Mouse (Mus musculus): ENCODE data around the gene Minpp1.
A peak's percentile ranks its signal among the peaks of the same experiment; 100 is the strongest.

The Minpp1 gene

DNA sequence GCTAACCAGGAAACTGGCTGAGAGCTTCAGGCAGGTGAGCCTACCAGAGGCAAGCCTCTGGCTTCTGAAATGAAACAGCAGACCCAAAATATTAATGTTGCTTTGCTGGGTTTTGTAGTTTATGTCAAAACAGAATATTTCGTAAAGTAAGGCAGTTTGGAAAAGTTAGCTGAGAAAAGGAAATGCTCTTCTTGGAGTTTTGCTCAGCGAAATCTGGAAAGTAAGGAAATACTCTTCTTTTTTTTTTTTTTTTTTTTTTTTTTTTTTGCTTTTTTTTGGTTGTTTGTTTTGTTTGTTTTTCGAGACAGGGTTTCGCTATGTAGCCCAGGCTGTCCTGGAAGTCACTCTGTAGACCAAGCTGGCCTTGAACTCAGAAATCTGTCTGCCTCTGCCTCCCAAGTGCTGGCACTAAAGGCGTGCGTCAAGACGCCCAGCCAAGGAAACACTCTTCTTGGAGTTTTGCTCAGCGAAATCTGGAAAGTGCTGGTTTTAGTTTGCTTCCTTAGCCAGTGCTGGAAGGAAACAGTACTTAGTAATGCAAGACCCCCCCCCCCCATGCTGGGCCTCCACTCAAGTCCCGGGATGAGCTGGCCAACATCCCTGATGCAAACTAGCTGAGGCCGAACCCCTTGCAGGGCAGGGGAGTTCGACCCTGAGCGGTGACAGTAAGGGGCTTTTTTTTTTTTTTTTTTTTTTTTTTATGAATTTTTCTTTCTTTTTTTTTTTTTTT, 3.8 kb downstream of the Minpp1 start:
- no peak for DNase-seq

GRCm38 (mm10) chr19:32490976-32491375, 5.4 kb downstream of the Minpp1 start:
- DNase-seq, result no peak

DNA sequence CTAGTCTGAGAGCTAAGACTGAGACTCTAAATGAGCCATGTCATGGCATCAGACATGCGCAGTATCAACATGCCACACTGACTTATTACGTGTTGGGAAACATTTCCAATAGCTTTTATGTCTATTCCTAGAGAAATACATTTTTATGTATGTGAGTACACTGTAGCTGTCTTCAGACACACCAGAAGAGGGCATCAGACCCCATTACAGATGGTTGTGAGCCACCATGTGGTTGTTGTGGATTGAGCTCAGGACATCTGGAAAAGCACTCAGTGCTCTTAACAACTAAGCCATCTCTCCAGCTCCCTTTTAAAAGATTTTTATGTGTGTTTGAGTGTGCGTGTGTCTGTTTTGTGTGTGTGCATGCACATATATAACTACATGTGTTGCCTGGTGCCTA, 6.8 kb downstream of the Minpp1 start:
- no peak for DNase-seq

GRCm38 (mm10) chr19:32492981-32493380, 7.4 kb downstream of the Minpp1 start:
- no peak for DNase-seq

GRCm38 (mm10) chr19:32493471-32493870, 7.9 kb downstream of the Minpp1 start:
- DNase-seq, result no peak

GRCm38 (mm10) chr19:32494611-32495010, 9.0 kb downstream of the Minpp1 start:
- no peak for DNase-seq

DNA sequence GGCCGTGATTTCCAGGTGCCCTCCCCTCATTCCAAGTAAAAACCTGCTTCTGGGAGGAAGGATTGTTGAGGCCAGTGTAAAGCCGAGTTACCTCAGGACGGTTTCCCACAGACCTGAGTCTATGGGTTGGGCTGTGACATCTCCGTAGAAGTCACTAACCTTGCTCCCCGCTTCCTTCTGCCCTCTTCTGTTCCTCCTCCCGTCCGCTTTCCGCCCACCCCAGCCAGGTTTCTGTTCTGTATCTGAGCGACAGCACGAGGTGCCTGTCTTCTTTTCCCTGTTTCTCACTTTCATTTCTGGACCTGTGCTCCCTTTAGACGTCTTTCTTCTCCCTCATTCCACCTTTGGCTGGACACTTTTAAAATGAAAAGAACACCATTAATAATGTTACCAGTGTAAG, 9.5 kb downstream of the Minpp1 start:
- DNase-seq, result no peak

- DNase-seq, result no peak
Measured at GRCm38 (mm10) chr19:32497411-32497810, 11.8 kb downstream of the Minpp1 start.

- DNase-seq, result no peak
Measured at GRCm38 (mm10) chr19:32498002-32498401, 12.4 kb downstream of the Minpp1 start.

GRCm38 (mm10) chr19:32501414-32501813, 15.8 kb downstream of the Minpp1 start:
- no peak for DNase-seq

DNA sequence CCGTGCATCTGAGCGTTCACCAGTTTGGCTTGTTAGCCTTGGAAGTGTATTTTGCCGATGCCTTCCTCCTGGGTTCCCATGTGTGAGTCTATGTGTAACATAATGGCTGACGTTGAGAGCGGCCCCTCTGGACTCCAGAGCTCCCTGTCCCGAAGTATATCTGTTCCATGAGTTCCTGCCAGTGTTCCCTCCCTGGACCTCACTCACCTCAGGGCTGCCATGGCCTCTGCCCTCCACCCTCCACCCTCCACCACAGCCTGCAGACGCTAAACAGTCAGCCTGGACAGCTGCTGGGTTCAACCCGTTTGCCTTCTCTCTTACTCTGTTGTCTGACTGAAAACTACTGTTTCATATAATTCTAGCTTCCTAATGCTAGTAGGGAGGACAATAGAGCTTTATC, 20.5 kb downstream of the Minpp1 start:
- DNase-seq, result no peak

GRCm38 (mm10) chr19:32506514-32506913, 20.9 kb downstream of the Minpp1 start:
- no peak for DNase-seq

GRCm38 (mm10) chr19:32507100-32507499, 21.5 kb downstream of the Minpp1 start:
- DNase-seq, result no peak

- DNase-seq, result no peak
Measured at GRCm38 (mm10) chr19:32507526-32507925, 22.0 kb downstream of the Minpp1 start.

- DNase-seq, result no peak
Measured at GRCm38 (mm10) chr19:32510267-32510666, 24.7 kb downstream of the Minpp1 start.

DNA sequence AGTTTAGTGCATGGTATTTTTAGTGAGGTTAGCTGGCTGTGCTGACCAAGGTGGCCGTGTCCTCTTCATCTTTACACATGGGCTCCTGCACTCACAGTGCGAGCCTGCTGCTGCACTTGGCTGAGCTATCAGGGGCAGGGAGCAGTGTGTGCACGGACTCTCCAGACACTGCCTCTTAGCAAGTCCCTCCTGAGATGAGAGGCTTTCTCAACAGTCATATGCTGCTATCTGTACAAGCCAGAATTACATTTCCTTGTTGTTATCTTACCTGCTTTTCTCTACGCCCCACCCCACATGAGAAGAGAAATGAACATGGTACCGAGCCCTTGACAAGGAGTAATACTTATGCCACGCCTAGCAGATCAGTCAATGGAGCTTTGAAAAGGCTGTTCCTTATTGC, 25.4 kb downstream of the Minpp1 start:
- no peak for DNase-seq

- DNase-seq, result peak; percentile 24
Measured at GRCm38 (mm10) chr19:32512518-32512917, 26.9 kb downstream of the Minpp1 start.

DNA sequence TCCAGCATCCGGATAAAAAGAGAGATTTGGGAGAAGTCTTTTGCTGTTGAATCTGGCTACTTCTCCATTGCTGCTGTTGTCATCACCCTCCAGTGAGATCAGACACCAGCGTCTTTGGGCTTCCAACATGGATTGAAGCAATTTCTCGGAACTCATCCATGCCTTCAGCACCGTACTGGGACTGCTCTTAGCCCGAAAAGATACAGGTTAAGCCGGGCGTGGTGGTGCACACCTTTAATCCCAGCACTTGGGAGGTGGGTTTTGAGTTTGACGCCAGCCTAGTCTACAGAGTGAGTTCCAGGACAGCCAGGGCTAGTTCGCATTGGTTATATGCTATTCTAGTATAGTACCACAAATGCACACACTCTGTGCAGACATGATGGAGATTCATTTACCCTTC, 31.0 kb downstream of the Minpp1 start:
- no peak for DNase-seq

DNA sequence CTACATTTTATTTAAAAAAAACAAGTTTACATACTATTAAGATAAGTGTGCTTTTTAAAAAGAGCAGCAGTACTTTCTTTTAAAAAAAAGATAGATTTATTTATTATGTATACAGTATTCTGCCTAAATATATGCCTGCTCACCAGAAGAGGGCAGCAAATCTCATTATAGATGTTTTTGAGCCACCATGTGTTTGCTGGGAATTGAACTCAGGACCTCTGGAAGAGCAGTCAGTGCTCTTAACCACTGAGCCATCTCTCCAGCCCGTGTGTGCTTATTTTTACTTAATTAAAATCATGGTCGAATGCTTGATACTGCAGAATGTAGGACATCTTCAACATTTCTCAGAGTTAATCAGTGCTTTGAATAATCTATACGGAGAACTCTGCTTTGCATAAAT, 35.9 kb downstream of the Minpp1 start:
- DNase-seq, result no peak

DNA sequence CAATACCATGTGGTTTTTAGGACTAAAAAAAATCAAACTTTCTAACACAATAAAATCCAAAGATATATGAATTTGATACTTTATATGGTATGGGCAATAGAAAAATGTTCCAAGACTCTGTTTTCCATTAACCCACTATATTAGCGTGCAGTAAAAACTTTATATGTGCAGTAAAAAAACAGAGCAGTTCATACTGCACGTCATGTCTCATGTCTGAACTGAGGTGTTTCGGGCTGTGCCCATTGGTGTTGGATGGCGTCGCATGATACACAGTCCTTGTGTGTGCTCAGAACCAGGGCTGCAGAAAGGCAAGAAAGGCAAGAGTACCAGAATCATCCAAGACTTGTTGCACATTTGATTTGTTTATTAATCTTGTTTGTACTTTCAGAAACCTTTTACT, 36.7 kb downstream of the Minpp1 start:
- DNase-seq, result no peak

GRCm38 (mm10) chr19:32522753-32523307, 37.3 kb downstream of the Minpp1 start:
- no peak for DNase-seq

GRCm38 (mm10) chr19:32523769-32524515, 38.4 kb downstream of the Minpp1 start:
- DNase-seq, result peak; percentile 69

GRCm38 (mm10) chr19:32524516-32524860, 38.9 kb downstream of the Minpp1 start:
- no peak for DNase-seq

DNA sequence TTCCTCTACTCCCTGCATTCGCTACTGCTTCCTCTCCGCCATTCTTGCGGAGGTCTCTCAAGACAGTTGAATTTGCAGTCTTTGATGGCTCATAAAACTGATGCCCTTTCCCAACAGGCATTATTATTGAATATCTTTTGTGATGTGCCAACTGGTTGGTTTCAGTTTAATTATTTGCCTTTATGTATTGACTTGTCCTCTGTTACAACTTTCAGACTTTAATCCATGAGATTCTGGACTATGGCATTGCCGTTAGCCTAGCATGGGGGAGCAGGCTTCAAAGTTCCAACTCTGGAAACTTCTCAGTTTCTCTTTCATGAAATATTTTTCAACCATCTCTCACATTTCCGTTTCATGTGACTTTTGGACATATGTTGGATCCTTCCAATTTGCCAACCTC, 41.6 kb downstream of the Minpp1 start:
- DNase-seq, result no peak
